Mouse (Mus musculus): ENCODE results near the gene Gm45213. TPM values are rescaled to one million over a fixed set of nuclear protein-coding genes. Genes with fewer than 3 reads are reported as not detected.

Gene Gm45213
- polyA plus RNA-seq, 1 experiment from 2014 or later = not detected

GRCm38 (mm10) chr7:66027747-66028146, 15.7 kb upstream of the Gm45213 start:
- ATAC-seq (no peak), DNase-seq (ENCODE audit: low read depth, low spot score) (no peak)
- ChIA-PET POLR2A (no interaction called here), CTCF (interaction anchor here (2.5 kb wide), 2 partner anchors 9 to 11 kb away, joined by 6 to 11 read pairs; no protein-coding TSS in a partner anchor)
- H3K27me3 ChIP-seq = no peaks in the 10 kb centered on the region
- in situ Hi-C loops (cut with MboI; ENCODE audit: low pct_unique_long_range_greater_than_20kb) = no loop called here
- TF ChIP-seq CTCF (IDR thresholded peaks at IDR 0.05) = no peak

DNA sequence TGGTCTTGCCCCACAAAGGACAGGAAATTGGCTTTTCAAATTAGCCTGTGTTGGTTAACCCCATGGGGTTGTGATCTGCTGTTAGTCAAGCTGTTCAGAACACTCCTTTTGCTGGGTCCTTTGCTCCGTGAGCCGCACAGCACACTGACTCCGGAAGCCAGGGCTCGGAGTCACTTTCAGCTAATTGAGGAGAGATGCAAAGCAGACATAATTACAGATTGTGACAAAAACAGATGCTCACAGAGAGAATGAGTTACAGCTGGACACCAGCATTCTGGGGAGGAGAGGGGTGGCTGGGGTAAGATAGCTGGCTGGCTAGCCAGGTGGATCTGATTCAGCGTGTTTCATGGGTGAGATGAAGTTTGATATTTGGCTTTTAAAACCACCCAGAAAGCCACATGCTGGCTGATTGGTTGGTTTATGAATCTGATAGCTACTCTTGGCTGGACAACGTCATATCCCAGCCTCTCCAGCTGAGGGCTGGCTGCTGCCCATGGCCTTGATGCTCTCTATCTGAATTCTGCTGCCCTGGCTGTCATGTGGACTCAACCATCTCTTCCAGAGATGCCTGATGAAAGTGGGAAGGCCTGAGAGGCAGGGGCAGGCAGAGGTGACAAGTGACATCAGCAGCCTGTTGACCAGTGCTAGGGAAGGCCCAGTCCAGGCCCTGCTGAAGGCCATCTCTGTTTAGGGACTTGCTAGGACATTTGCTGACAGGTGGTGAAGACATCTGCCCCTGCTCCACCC, 14.5 kb upstream of the Gm45213 start:
- DNase-seq (ENCODE audit: low read depth, low spot score) (no peak), ATAC-seq (no peak)
- POLR2A ChIA-PET = no interaction called here
- CTCF ChIA-PET = interaction anchor here (2.5 kb wide), 1 partner anchor 10 kb away, joined by 11 read pairs; no protein-coding TSS in a partner anchor
- TF ChIP-seq CTCF (IDR thresholded peaks at IDR 0.05) = no peak
- H3K27me3 ChIP-seq = no peaks in the 10 kb centered on the region
- in situ Hi-C loops (cut with MboI; ENCODE audit: low pct_unique_long_range_greater_than_20kb) = no loop called here

DNA sequence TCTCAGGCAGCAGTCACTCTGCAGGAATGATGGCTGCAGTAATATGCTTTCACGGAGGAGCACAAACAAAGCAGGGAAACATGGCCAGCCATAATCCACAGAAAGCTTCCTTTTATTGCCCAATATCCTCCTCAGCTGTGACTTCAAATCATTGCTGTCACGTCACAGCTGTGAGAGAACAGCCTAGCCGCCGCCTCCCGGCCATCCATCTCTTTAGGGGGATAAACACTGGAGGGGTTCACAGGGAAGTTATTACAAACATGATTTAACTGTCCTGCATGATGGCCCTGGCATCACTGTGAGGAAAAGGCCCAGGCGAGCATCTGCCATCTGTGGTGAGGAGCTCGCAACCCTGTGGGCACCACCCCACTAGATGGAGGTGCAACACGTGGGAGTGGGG, 6.6 kb upstream of the Gm45213 start:
- in situ Hi-C loops (cut with MboI; ENCODE audit: low pct_unique_long_range_greater_than_20kb) = no loop called here
- no peak for TF ChIP-seq CTCF (IDR thresholded peaks at IDR 0.05)
- no peak for ATAC-seq
- no peaks in the 10 kb centered on the region for H3K27me3 ChIP-seq
- ChIA-PET CTCF (no interaction called here), POLR2A (no interaction called here)
- no peak for DNase-seq (ENCODE audit: low read depth, low spot score)

DNA sequence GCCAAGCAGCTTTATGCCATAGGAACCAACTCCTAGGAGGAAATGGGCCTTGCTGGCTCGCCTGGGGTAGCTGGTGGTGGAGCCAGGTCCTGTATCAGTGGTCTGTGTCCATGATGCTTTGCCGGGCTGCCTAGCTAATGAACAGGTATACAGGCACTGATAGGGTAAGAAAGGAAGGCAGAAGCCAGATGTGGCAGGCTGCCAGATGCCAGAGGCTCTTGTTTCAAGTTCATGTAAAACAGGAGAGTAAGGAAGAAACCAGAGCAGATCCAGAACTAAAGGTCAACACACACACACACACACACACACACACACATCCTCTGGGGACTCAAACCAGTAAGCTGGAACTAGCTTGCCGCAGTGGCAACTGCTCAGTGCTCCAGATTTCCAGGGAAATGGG, 5.1 kb upstream of the Gm45213 start:
- CTCF ChIA-PET = interaction anchor here (1.5 to 3.8 kb wide), 2 partner anchors 10 to 12 kb away, joined by 3 to 11 read pairs; no protein-coding TSS in a partner anchor
- in situ Hi-C loops (cut with MboI; ENCODE audit: low pct_unique_long_range_greater_than_20kb) = no loop called here
- no peak for TF ChIP-seq CTCF (IDR thresholded peaks at IDR 0.05)
- POLR2A ChIA-PET = no interaction called here
- DNase-seq (ENCODE audit: low read depth, low spot score) = no peak
- ATAC-seq = no peak
- H3K27me3 ChIP-seq = no peaks in the 10 kb centered on the region

- DNase-seq (ENCODE audit: low read depth, low spot score) (no peak), ATAC-seq (no peak)
- POLR2A ChIA-PET = no interaction called here
- CTCF ChIA-PET = interaction anchor here (1.5 to 3.8 kb wide), 2 partner anchors 10 to 13 kb away, joined by 3 to 11 read pairs; no protein-coding TSS in a partner anchor
- in situ Hi-C loops (cut with MboI; ENCODE audit: low pct_unique_long_range_greater_than_20kb) = no loop called here
- no peak for TF ChIP-seq CTCF (IDR thresholded peaks at IDR 0.05)
- H3K27me3 ChIP-seq = no peaks in the 10 kb centered on the region
These were observed 4.7 kb upstream of the Gm45213 start for GRCm38 (mm10) chr7:66038730-66039129.

DNA sequence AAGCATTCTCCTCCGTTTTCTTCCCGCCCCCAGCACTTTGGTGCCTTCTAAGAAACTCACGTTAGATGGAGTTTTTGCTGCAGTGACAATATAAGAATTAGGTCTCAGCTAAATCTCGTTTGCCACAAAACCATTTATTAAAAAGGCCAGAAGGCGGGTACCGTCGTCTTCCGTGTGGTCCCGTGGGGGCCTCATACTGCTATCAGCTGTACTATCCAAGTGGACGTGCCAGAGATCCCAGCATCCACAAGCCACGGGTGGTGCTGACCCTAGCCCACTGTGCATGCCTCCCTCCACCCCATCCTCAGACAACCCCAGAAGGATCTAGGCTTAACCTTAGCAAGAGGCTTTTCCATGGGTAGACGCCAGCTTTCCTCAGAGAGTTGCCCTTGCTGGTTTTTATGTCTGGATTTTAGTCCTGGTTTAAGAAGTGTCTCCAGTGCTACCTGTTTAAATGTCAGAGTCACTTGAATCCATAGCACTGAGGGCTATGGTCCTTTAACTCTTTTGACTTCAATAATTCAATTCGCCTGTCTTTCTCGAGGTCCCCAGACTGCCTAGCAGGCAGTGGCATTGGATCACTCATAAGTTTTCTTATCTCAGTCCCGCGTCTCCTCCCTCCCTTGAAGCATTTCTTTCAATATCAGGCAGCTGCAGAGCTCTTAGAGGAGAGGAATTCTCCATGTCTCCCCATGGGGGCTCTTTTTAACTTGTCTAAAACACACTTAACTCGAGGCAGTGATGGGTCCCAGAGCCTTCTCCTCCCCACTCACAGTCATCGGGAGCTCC, 3.2 kb upstream of the Gm45213 start:
- H3K27me3 ChIP-seq = no peaks in the 10 kb centered on the region
- DNase-seq (ENCODE audit: low read depth, low spot score) (no peak), ATAC-seq (no peak)
- POLR2A ChIA-PET = no interaction called here
- in situ Hi-C loops (cut with MboI; ENCODE audit: low pct_unique_long_range_greater_than_20kb) = no loop called here
- no peak for TF ChIP-seq CTCF (IDR thresholded peaks at IDR 0.05)
- CTCF ChIA-PET = interaction anchor here (3.8 kb wide), 1 partner anchor 12 kb away, joined by 11 read pairs; no protein-coding TSS in a partner anchor

GRCm38 (mm10) chr7:66044617-66045016, 1.2 kb downstream of the Gm45213 start:
- CTCF ChIA-PET = interaction anchor here (3.2 kb wide), 1 partner anchor 11 kb away, joined by 12 read pairs; no protein-coding TSS in a partner anchor
- no peaks in the 10 kb centered on the region for H3K27me3 ChIP-seq

GRCm38 (mm10) chr7:66046921-66047918, 3.8 kb downstream of the Gm45213 start:
- CTCF ChIA-PET = interaction anchor here (1.5 to 3.2 kb wide), 2 partner anchors 9 to 342 kb away, joined by 3 to 12 read pairs; no protein-coding TSS in a partner anchor
- no peak for DNase-seq (ENCODE audit: low read depth, low spot score)
- TF ChIP-seq CTCF (IDR thresholded peaks at IDR 0.05) = no peak
- in situ Hi-C loops (cut with MboI; ENCODE audit: low pct_unique_long_range_greater_than_20kb) = no loop called here
- H3K27me3 ChIP-seq = no peaks in the 10 kb centered on the region
- no peak for ATAC-seq
- POLR2A ChIA-PET = interaction anchor here (0.6 to 1.2 kb wide), 2 partner anchors 132 to 343 kb away, joined by 3 read pairs; no protein-coding TSS in a partner anchor

More at GRCm38 (mm10) chr7:66044617-66045016, 1.2 kb downstream of the Gm45213 start:
- POLR2A ChIA-PET = no interaction called here
- in situ Hi-C loops (cut with MboI; ENCODE audit: low pct_unique_long_range_greater_than_20kb) = no loop called here
- no peak for DNase-seq (ENCODE audit: low read depth, low spot score)
- ATAC-seq = no peak
- TF ChIP-seq CTCF (IDR thresholded peaks at IDR 0.05) = no peak

DNA sequence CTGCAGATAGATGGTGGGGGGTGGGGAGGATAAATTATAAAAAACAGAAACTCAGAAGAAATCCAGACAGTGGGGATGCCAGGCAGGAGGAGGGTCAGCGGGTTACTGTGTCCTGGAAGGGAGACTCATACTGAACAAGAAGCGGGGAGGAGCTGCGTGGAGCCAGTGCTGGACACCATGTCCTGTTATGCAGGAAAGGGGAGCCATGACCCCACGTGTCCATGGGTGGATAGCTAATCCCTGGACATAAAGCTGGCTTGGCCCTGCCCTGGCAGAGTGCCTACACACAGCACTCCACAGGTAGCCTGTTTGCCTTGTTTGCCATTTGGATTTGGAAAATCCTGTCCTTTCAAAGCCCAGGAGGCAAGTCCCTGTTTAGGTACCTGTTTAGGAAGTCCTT, 4.6 kb downstream of the Gm45213 start:
- DNase-seq (ENCODE audit: low read depth, low spot score) (no peak), ATAC-seq (no peak)
- no peak for TF ChIP-seq CTCF (IDR thresholded peaks at IDR 0.05)
- H3K27me3 ChIP-seq = no peaks in the 10 kb centered on the region
- in situ Hi-C loops (cut with MboI; ENCODE audit: low pct_unique_long_range_greater_than_20kb) = no loop called here
- ChIA-PET CTCF (interaction anchor here (1.5 kb wide), 1 partner anchor 343 kb away, joined by 3 read pairs; no protein-coding TSS in a partner anchor), POLR2A (interaction anchor here (0.6 kb wide), 1 partner anchor 133 kb away, joined by 3 read pairs; no protein-coding TSS in a partner anchor)
